Comparison of ENCODE assay signal across 17 mouse cellular contexts in genomic region chr4:32432945-32433344, GRCm38 (mm10).
DNase-seq lines count a peak whose midpoint lies in the region; ATAC-seq lines count a peak whose summit lies in the region.
"Had no signal": no experiment of that assay in that cellular context is flagged by ENCODE, and none has a peak within 500 bp of the region (broad histone marks: within the 10 kb centered on the region; RNA-seq: fewer than 3 reads in every experiment).

No protein-coding gene starts in this region.

- intact Hi-C loops in left cerebral cortex, postnatal 4 days (cut with DNase I): loop anchor here (10.0 kb wide), 1 partner anchor 102 kb away; no protein-coding TSS in a partner anchor

- ATAC-seq in midbrain, embryonic 12.5 days (ENCODE audit: low FRiP score, low read depth): no peak
- no peak for ATAC-seq in midbrain, embryonic 16.5 days
- ATAC-seq in neural tube, embryonic 14.5 days (ENCODE audit: low read depth): no peak
- no peak for ATAC-seq in erythroid progenitor cell, adult 5-6 weeks (replicated peaks; ENCODE audit: low FRiP score, poor library complexity, severe bottlenecking)
- ATAC-seq: lung, postnatal 0 days had no signal

- no peak for DNase-seq in forebrain, embryonic 10.5 days (ENCODE audit: extremely low spot score, low spot score)
- DNase-seq in hindbrain, embryonic 10.5 days (ENCODE audit: low spot score): no peak
- DNase-seq in left cerebral cortex, postnatal 4 days: no peak
- DNase-seq: adrenal gland, adult 2 months; kidney, adult 18-20 months; kidney, postnatal 25 days; thymus, postnatal 36 days had no signal

- no peaks in the 10 kb centered on the region for H3K27me3 ChIP-seq in midbrain, embryonic 12.5 days
- H3K27me3 ChIP-seq in midbrain, embryonic 16.5 days (ENCODE audit: control insufficient read depth, insufficient read depth, low read depth, low read length): no peaks in the 10 kb centered on the region
- H3K27me3 ChIP-seq in forebrain, embryonic 10.5 days (ENCODE audit: poor library complexity, severe bottlenecking): no peaks in the 10 kb centered on the region
- no peaks in the 10 kb centered on the region for H3K27me3 ChIP-seq in hindbrain, embryonic 10.5 days (ENCODE audit: insufficient read depth, poor library complexity, severe bottlenecking)
- no peaks in the 10 kb centered on the region for H3K27me3 ChIP-seq in neural tube, embryonic 14.5 days (ENCODE audit: control insufficient read depth, insufficient read depth, low read length)
- H3K27me3 ChIP-seq: CH12.LX; heart, embryonic 13.5 days; limb, embryonic 12.5 days had no signal

- H3K4me2 ChIP-seq in midbrain, embryonic 12.5 days (replicated peaks): 0 out of 2 replicates have a peak overlapping the region, but pooled peaks have one; percentile 6
- H3K4me2 ChIP-seq in midbrain, embryonic 16.5 days (ENCODE audit: low read length): no peak overlapping the region
- H3K4me2 ChIP-seq in neural tube, embryonic 14.5 days (ENCODE audit: low read depth, low read length): no peak overlapping the region
- H3K4me2 ChIP-seq: heart, embryonic 13.5 days; limb, embryonic 12.5 days had no signal

- no peak overlapping the region for H3K4me3 ChIP-seq in midbrain, embryonic 12.5 days
- H3K4me3 ChIP-seq in midbrain, embryonic 16.5 days (ENCODE audit: low read depth, low read length): no peak overlapping the region
- no peak overlapping the region for H3K4me3 ChIP-seq in forebrain, embryonic 10.5 days
- no peak overlapping the region for H3K4me3 ChIP-seq in hindbrain, embryonic 10.5 days
- no peak overlapping the region for H3K4me3 ChIP-seq in neural tube, embryonic 14.5 days (ENCODE audit: low read depth, low read length)
- H3K4me3 ChIP-seq: heart, embryonic 13.5 days; limb, embryonic 12.5 days; megakaryocyte, embryonic 14.5 days had no signal

- H3K4me1 ChIP-seq in midbrain, embryonic 12.5 days: peaks cover 68% of the 10 kb centered on the region
- peaks cover 36% of the 10 kb centered on the region for H3K4me1 ChIP-seq in midbrain, embryonic 16.5 days (ENCODE audit: control insufficient read depth, insufficient read depth, low read length)
- peaks cover 50% of the 10 kb centered on the region for H3K4me1 ChIP-seq in forebrain, embryonic 10.5 days
- H3K4me1 ChIP-seq in hindbrain, embryonic 10.5 days (replicated peaks): peaks cover 80% of the 10 kb centered on the region
- H3K4me1 ChIP-seq in neural tube, embryonic 14.5 days (ENCODE audit: control insufficient read depth, insufficient read depth, low read length): peaks cover 51% of the 10 kb centered on the region

- H3K9ac ChIP-seq in midbrain, embryonic 12.5 days (replicated peaks): no peak overlapping the region
- no peak overlapping the region for H3K9ac ChIP-seq in midbrain, embryonic 16.5 days (ENCODE audit: low read depth, low read length)
- H3K9ac ChIP-seq in neural tube, embryonic 14.5 days (replicated peaks; ENCODE audit: low read depth, low read length): no peak overlapping the region
- H3K9ac ChIP-seq: heart, embryonic 13.5 days; limb, embryonic 12.5 days; liver, embryonic 14.5 days had no signal

- WGBS in midbrain, embryonic 12.5 days: 19% methylated on average over 6 of the region's 6 CpGs
- WGBS in midbrain, embryonic 16.5 days: 20% methylated on average over 6 of the region's 6 CpGs
- WGBS in forebrain, embryonic 10.5 days: 38% methylated on average over 6 of the region's 6 CpGs
- 40% methylated on average over 6 of the region's 6 CpGs for WGBS in hindbrain, embryonic 10.5 days
- 26% methylated on average over 6 of the region's 6 CpGs for WGBS in neural tube, embryonic 14.5 days

- no peaks in the 10 kb centered on the region for H3K9me3 ChIP-seq in midbrain, embryonic 12.5 days
- H3K9me3 ChIP-seq in midbrain, embryonic 16.5 days (replicated peaks; ENCODE audit: control insufficient read depth, low read length, poor library complexity, severe bottlenecking): no peaks in the 10 kb centered on the region
- no peaks in the 10 kb centered on the region for H3K9me3 ChIP-seq in forebrain, embryonic 10.5 days
- H3K9me3 ChIP-seq in hindbrain, embryonic 10.5 days: no peaks in the 10 kb centered on the region
- no peaks in the 10 kb centered on the region for H3K9me3 ChIP-seq in neural tube, embryonic 14.5 days (ENCODE audit: control insufficient read depth, low read length)
- H3K9me3 ChIP-seq: heart, embryonic 13.5 days; limb, embryonic 12.5 days; megakaryocyte, embryonic 14.5 days had no signal

- H3K36me3 ChIP-seq in midbrain, embryonic 12.5 days: no peaks in the 10 kb centered on the region
- H3K36me3 ChIP-seq in midbrain, embryonic 16.5 days (ENCODE audit: control insufficient read depth, insufficient read depth, low read length): no peaks in the 10 kb centered on the region
- H3K36me3 ChIP-seq in forebrain, embryonic 10.5 days (replicated peaks): no peaks in the 10 kb centered on the region
- H3K36me3 ChIP-seq in hindbrain, embryonic 10.5 days: no peaks in the 10 kb centered on the region
- no peaks in the 10 kb centered on the region for H3K36me3 ChIP-seq in neural tube, embryonic 14.5 days (ENCODE audit: control insufficient read depth, insufficient read depth, low read length)
- H3K36me3 ChIP-seq: heart, embryonic 13.5 days; limb, embryonic 12.5 days had no signal

- H3K27ac ChIP-seq in midbrain, embryonic 12.5 days (replicated peaks): 0 out of 2 replicates have a peak overlapping the region, but pooled peaks have one; percentile 16
- H3K27ac ChIP-seq in midbrain, embryonic 16.5 days (ENCODE audit: low read length): no peak overlapping the region
- peak overlapping the region; percentile 73 for H3K27ac ChIP-seq in forebrain, embryonic 10.5 days
- H3K27ac ChIP-seq in hindbrain, embryonic 10.5 days: peak overlapping the region; percentile 89
- H3K27ac ChIP-seq in neural tube, embryonic 14.5 days (ENCODE audit: low read depth, low read length): peak overlapping the region; percentile 65; the same call in 1 of the 2 replicates
- H3K27ac ChIP-seq: heart, embryonic 13.5 days; limb, embryonic 12.5 days; liver, embryonic 14.5 days had no signal
